Mouse (Mus musculus): ENCODE measurements around the gene Epha1. TPM values are rescaled to one million over a fixed set of nuclear protein-coding genes. Genes with fewer than 3 reads are reported as not detected.

Gene Epha1
- total RNA-seq, 2 experiments from 2014 or later = 0.35 to 0.36 TPM

GRCm38 (mm10) chr6:42324482-42325267, 48.4 kb downstream of the Epha1 start, which contains the start of gene Fam131b:
Gene Fam131b, minus strand, starts transcription at chr6:42324643.
- no peak for DNase-seq

GRCm38 (mm10) chr6:42324067-42324481, 49.0 kb downstream of the Epha1 start:
- peak; percentile 38 for DNase-seq

GRCm38 (mm10) chr6:42323371-42324066, 49.5 kb downstream of the Epha1 start:
- no peak for DNase-seq

- DNase-seq = no peak
These were observed 54.8 kb downstream of the Epha1 start for GRCm38 (mm10) chr6:42318293-42318692.

GRCm38 (mm10) chr6:42310427-42311053, 62.5 kb downstream of the Epha1 start:
- no peak for DNase-seq

GRCm38 (mm10) chr6:42309816-42310378, 63.2 kb downstream of the Epha1 start:
- DNase-seq = no peak

Other genes starting within 250 kb of the Epha1 start
- not detected for gene Tas2r139, start 232.3 kb downstream of the Epha1 start, total RNA-seq (2021)
- not detected for gene Tas2r144, start 157.9 kb downstream of the Epha1 start, total RNA-seq (2021)
- 10 to 100 TPM; 10.9 to 12.7 TPM for gene Gstk1, start 127.3 kb downstream of the Epha1 start, total RNA-seq (2021)
- gene Tmem139, start 111.3 kb downstream of the Epha1 start, total RNA-seq (2021) = not detected
- 10 to 100 TPM; 10.5 to 18.3 TPM for gene Casp2, start 108.3 kb downstream of the Epha1 start, total RNA-seq (2021)
- gene Clcn1, start 86.6 kb downstream of the Epha1 start, total RNA-seq (2021) = 10 to 100 TPM; 74.8 to 78.2 TPM
- gene Fam131b, start 48.6 kb downstream of the Epha1 start, total RNA-seq (2021) = 1 to 10 TPM in 1 of 2 experiments, under 1 TPM in 1; 0.85 to 1.2 TPM
- gene Zyx, start 23.6 kb downstream of the Epha1 start, total RNA-seq (2021) = 10 to 100 TPM; 49.8 to 58.8 TPM
- not detected for gene Tas2r143, start 27.0 kb upstream of the Epha1 start, total RNA-seq (2021)
- gene Tas2r135, start 32.2 kb upstream of the Epha1 start, total RNA-seq (2021) = not detected
- not detected for gene Tas2r126, start 61.3 kb upstream of the Epha1 start, total RNA-seq (2021)
- gene Olfr458, start 91.9 kb upstream of the Epha1 start, total RNA-seq (2021) = not detected
- gene Olfr457, start 103.1 kb upstream of the Epha1 start, total RNA-seq (2021) = not detected
- not detected for gene Olfr456, start 113.9 kb upstream of the Epha1 start, total RNA-seq (2021)
- gene Olfr455, start 174.3 kb upstream of the Epha1 start, total RNA-seq (2021) = not detected
- gene Tcaf3, start 224.4 kb upstream of the Epha1 start, total RNA-seq (2021) = not detected